Mouse (Mus musculus) kidney, postnatal 25 days (tissue): ENCODE measurements at regions not wholly inside any gene's neighbourhood (a gene's known extent, or its start where the extent isn't known, plus 50 kb on each side); places are given as distances from the start of the nearest gene placed in this dataset.

Source experiments
- DNase-seq, 2 experiments: peaks; one replicate each; pipeline ENCODE4 v3.0.0; 2021; ENCODE audit warnings: mixed read lengths in 2 of 2

DNA sequence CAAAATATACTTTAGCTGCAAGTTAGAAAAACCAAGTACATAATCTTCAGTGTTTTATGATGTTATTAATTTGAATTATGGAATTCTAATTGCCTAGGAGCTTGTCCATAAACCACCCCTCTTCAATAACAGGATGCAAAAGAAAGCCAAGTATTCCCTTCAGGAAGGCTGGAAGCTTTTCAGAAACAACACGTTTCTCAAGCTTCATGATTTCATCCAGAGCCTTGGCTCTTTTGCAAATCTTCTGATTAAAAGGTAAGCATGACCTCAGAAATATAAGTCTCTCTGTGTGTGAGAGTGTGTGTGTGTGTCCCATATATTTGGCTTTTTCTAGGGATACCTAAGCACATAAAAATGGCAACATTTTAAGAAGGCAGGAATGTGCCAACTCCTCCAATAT lies 570.0 kb downstream of the Gm11232 start:
- no peak for DNase-seq

DNA sequence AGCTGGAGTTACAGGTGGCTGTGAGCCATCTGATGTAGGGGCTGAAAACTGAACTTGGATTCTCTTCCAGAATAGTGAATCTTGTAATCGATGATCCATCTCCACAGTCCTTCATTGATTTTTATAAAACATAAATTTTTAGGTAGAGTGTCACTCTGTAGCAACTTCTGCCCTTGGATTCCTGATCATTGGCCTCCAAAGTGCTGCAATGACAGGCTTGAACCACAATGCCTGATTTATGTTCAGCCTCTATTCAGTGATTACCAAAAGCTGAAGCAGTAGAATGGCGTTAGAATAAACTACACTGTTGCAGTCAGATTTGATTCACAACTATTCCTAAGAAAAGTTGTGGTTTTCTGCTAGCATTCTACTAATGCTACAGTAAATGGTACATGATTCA lies 580.1 kb downstream of the Gm11232 start:
- DNase-seq = no peak

DNA sequence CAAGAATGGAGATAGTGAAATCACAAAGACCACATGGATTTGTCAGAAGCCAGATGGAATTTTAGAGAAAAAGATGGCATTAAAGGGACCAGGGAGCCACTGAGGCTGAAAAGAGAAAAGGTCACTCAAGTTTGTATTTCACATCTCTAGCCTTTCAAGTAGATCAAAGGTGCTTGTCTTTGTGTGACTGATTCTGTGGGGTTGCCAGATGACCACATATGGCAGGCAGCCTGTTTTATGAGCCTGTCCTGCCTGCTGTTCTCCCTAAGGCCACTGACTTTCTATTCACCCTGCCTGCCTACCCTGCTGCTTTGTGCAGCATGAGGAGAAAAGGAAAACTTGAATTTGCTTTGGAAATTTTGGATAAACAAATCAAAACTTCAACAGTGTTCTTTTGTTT lies 592.0 kb downstream of the Gm11232 start:
- DNase-seq = no peak

DNA sequence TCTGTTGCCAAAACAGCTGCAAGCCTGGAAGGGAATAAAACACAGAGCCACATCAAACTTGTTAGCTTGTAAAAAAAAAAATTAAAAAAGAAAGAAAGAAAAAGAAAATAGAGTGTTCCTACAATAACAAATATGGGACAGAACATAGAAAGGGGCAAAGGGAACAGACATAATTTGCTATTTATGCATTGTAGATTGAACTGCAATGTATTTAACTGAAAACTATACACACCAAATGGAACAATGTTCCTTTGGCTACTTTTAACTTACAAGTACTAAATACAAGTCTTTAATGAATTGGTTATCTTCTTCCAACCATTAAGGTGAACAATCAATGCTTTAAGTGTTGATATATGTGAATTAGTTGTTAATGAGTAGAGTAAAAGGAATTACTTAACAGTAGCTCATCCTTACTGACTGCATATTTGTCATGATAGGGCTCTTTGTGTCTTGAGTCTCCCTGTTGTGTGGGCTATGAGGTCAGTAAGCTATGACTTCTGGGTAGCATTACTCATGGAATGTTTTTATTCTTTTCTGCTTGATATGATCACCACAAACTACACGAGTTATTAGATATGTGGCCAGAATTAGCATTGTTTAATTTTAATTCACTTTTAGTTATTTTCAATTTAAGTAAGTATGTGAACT lies 597.0 kb upstream of the Megf9 start:
- no peak for DNase-seq

DNA sequence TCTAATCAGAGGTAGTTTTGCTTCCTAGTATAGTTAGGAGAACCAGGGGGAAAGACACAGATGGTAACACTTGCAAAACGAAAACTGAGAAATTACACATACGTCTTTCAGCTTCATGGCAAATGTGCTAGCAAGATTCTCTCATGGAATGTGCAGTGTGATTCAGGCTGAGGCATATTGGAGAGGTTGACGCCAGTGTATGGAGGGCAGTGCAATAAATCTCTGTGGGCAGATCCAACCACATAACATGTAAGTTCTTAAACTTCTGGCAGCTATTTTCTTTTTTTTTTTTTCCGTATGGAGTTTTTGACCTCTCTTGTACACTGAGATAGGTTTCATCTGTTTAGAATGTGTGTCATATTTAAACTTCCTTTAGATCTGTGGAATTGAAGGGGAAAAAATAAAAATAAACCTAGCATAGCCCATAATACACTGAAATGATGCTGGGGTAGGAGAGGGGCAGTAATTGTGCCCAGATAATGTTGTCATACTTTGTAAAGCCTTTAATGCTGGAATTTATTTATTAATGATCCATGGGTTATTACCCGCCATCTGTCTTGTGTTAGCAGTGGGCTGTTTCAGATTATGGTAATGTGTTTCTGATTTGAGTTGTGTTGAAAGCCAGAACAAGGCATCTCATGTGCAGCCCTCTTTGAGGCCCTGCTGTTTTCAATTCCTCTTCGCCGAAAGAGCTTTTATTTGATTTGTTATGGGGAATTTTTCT lies 596.3 kb upstream of the Megf9 start:
- DNase-seq = no peak

DNA sequence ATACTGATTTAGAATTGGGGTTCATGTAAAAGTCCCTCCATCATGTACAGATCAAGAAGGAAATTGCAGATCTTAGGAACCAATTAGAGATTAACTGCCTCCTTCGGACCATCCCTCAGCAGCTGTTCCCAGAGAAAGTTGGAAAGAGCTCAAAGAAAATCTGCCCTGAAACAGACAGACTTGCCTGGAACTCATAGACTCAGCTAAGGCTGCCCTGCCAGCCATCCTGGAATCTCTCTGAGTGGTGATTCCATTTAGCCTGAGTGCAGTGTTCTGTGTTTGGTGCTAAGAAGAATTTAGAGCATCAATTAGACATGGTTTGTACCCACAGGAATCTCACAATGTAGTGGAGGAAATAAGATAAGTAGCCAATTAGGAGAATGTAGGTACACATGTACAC lies 594.5 kb upstream of the Megf9 start:
- no peak for DNase-seq
